Mouse (Mus musculus): Measurements from ENCODE around the gene Timm8b.
A peak's percentile ranks its signal among the peaks of the same experiment; 100 is the strongest.
"Not testable (repeated sequence)": the region's sequence is repeated elsewhere in the genome, so short reads cannot be mapped to it uniquely, and the experiment has no call there.

The Timm8b gene

DNA sequence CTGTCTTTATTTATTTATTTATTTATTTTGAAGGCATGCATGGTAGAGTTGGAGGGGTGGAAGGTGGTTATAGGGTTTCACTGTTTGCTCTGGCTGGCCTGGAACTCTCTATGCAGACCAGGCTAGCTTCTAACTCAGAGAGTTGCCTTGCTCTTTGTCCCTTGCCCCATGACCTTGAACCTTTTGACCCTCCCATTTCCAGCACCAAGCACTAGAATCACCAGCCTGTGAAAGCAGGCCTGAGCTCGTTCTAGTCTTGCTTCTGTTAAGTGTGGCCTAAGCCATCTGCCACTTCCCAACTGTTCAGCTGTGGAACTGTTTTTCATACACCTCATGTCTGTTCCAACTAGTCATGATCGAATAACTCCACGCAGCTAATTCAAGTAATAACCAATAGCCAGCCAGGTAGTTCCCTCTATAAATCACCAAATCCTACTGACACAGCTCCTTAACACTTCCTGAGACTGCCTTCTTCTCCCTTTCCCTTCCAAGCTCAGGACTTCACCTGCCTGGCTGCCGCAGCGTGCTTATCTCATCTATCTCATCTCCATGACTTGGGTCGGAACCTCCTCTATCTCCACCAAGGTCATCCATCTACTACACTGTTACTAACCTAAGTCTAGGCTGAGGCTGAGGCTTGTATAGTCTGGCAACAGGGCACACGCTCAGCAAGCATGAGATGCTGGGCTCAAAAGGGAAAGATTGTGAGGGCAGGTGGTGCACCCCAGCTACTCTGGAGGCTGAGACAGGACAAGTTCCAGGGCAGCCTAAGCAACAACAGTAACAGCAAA lies 1.5 kb upstream of the Timm8b start:
- peak; percentile 60 for DNase-seq (ENCODE audit: low read depth, low spot score)

- DNase-seq (ENCODE audit: low read depth, low spot score) = no peak
These were observed 251 bp downstream of the Timm8b start for GRCm38 (mm10) chr9:50603998-50604324.

DNA sequence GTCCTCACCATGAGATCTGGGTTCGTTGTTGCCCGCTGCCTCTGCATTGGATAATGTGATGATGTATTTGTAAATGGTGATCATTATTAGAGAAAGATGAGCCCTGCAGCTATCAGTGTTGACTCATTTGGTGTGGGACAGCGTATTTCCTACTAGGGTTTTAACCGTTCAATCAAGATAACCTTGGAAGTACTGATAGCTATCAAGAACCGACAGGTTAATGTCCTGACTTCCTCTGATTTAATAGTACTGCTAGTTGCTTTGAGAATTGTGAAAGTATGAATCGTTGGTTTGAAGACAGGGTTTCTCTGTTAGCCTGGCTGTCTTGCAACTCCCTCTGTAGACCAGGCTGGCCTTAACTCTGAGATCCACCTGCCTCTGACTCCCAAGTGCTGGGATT lies 628 bp downstream of the Timm8b start:
- DNase-seq (ENCODE audit: low read depth, low spot score) = no peak

- DNase-seq (ENCODE audit: low read depth, low spot score) = no peak
These were observed 8.4 kb downstream of the Timm8b start for GRCm38 (mm10) chr9:50612115-50612514.

DNA sequence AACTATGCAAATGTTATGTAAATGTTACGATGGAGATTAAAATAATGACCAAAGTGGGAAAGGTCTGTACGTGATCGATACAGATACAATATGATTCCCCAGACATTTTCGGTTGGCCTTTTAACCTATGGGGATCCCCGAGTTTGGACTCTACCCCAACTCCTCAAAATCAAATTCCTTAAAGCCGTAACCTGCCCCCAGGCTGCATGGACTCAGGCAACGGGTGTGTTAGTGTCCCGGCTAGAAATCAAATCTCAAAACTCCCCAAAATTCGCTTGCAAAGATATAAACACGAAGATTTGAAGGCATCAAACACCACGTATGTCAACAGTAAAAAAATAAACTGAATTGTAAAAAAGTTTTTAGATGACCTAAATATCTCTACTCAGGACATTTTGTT lies 12.5 kb downstream of the Timm8b start:
- DNase-seq (ENCODE audit: low read depth, low spot score) = no peak

GRCm38 (mm10) chr9:50616766-50617603 lies 13.3 kb downstream of the Timm8b start, which contains the start of the genes Pih1d2 and Nkapd1:
Pih1d2 (plus strand) TSS chr9:50617321.
Nkapd1 (minus strand) TSS chr9:50617464.
- peak; percentile 93 for DNase-seq (ENCODE audit: low read depth, low spot score)

DNA sequence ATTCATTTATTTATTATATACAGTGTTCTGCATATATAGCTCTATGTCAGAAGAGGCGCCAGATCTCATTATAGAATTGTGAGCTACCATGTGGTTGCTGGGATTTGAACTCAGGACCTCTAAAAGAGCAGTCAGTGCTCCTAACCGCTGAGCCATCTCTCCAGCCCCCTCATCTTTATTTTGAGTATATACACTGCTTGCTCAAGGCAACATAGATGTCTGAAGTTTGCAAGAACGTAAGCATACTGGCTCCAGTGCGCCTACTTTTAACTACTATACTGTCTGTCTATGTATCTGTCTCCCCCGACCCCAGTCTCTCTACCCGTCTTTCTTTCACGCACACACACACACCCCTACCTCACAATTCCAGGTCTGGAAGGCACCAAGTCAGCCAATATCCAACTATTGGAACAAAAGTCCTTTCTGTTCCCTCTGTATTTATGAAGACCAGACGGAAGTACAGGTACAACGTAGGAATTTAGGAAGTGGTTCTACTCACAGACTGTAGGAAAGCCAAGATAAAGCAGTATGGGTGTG lies 14.2 kb downstream of the Timm8b start:
- no peak for DNase-seq (ENCODE audit: low read depth, low spot score)

GRCm38 (mm10) chr9:50630903-50631302 lies 27.2 kb downstream of the Timm8b start:
- DNase-seq (ENCODE audit: low read depth, low spot score) = not testable (repeated sequence)

DNA sequence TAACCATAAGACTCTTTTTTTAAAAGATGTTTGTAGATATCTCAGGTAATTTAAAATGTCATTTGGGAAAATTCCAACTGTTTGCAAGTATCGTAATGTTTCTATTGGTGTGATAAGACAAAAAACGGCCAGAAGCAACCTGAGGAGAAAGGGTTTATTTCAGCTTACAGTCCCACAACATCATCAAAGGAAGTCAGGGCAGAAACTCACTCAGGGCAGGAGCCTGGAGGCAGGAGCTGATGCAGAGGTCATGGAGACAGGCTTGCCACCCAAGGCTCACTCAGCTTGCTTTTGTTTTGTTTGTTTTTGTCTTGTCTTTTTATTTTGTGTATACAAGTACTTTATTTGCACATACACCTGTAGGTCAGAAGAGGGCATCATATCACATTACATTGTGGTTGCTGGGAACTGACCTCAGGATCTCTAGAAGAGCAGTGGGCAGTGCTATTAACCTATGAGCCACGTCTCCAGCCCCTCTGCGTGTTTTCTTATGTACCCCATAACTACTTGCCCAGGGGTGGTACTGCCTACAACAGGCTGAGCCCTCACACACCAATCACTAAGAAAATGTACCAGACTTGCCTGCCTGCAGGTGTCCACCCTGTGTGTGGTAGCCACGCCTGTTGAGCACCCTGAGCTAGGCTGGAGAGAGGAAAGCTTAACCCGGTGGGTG lies 28.4 kb downstream of the Timm8b start:
- peak; percentile 10 for DNase-seq (ENCODE audit: low read depth, low spot score)

GRCm38 (mm10) chr9:50633059-50633458 lies 29.3 kb downstream of the Timm8b start:
- no peak for DNase-seq (ENCODE audit: low read depth, low spot score)

DNA sequence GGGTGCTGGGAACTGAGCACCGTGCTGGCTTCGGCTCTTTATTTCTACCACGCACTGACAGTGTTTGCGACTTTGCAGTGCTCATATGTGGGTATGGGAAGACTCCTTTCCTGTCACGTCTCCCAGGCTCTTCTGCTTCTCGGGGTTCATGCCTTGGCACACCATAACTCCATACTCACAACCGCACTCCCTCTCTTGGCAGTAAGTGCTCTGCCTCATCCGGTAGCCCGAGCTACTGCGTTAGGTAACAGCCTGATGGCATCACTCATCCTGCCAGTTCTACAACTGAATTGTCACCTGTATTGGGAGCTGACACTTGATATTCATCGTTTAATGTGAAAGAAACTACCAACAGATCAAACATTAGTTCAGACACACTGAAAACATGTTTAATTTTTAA lies 30.6 kb downstream of the Timm8b start:
- DNase-seq (ENCODE audit: low read depth, low spot score) = no peak

- peak; percentile 85 for DNase-seq (ENCODE audit: low read depth, low spot score)
These were observed 43.2 kb downstream of the Timm8b start for GRCm38 (mm10) chr9:50646826-50647370.

DNA sequence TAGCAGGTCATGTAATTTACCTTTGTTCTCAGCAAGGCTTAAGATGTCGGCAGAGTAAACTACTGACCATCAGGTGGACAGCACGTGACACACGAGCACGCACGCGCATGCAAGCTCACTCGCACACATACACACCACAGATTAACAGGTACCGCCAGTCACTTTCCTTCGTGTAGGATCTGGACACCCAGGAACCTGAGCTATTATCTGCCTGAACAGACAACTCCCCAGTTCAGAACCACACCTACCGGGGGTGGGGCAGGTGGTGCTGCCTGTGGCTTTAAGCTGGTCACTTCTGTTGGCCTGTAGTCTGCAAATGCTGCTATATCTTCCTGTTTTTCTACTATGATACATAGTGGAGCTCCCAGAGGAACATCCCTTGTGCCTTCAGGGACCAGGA lies 46.8 kb downstream of the Timm8b start:
- DNase-seq (ENCODE audit: low read depth, low spot score) = no peak

Measured in ES-CJ7 (cell line).